Mouse (Mus musculus): ENCODE data around the gene Ust. TPM values are rescaled to one million over a fixed set of nuclear protein-coding genes. Genes with fewer than 3 reads are reported as not detected.

The Ust gene
- polyA plus RNA-seq, 1 experiment from 2014 or later, result 3.2 TPM

DNA sequence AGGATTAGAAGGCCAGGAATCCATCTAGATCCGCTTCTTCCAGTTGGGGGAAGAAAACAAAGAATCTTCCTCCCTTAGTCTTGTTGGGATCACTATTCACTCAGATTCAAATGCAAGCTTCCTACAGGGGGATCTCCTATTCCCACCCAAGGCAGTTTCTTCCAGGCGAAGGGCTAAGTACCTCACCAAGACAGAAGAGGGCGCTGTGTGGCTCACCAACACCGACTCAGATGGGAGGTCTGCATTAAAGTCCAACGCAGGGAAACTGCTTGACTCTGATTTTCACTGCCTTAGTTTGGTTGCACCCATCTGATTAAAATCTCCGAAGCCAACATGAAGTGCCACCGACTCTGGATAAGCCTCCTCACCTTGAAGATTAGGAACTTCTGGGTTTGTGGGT lies 10.5 kb upstream of the Ust start:
- Histone ChIP-seq H3K4me2 (replicated peaks; ENCODE audit: low read depth, low read length) (no peak overlapping the region), H3K36me3 (ENCODE audit: control insufficient read depth, insufficient read depth, low read length) (no peaks in the 10 kb centered on the region), H3K27ac (ENCODE audit: low read depth, low read length) (no peak overlapping the region), H3K4me3 (ENCODE audit: low read depth, low read length) (no peak overlapping the region), H3K9ac (ENCODE audit: low read depth, low read length) (no peak overlapping the region), H3K9me3 (ENCODE audit: control insufficient read depth, low read length) (no peaks in the 10 kb centered on the region), H3K27me3 (ENCODE audit: control insufficient read depth, insufficient read depth, low read length) (no peaks in the 10 kb centered on the region), H3K4me1 (replicated peaks; ENCODE audit: control insufficient read depth, insufficient read depth, low read length) (no peaks in the 10 kb centered on the region)
- no peak for ATAC-seq (ENCODE audit: low FRiP score)
- WGBS, result 44% methylated on average over 7 of the region's 7 CpGs
- peak; percentile 53 for DNase-seq (ENCODE audit: low spot score)

DNA sequence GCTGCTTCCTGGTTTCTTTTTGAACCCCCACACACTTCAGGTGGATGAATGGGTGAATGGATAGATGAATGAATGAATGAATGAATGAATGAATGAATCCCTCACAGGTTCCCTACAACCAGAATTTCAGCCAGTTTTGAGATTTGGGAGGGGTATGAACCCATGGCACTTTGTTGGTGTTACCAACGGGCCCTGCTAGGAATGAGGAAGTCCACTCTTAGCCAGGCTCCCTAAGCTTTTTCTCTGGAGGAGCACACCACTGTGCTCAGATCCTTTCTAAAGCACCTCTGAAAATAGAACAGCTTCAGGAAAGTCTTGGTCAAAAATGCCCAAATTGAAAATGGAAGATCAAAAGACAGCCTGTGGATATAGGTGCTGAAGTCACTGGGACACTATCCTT lies 6.7 kb upstream of the Ust start:
- ATAC-seq (ENCODE audit: low FRiP score) (no peak), DNase-seq (ENCODE audit: low spot score) (no peak)
- no peak overlapping the region for H3K4me2 ChIP-seq (replicated peaks; ENCODE audit: low read depth, low read length)
- no peaks in the 10 kb centered on the region for H3K27me3 ChIP-seq (ENCODE audit: control insufficient read depth, insufficient read depth, low read length)
- no peaks in the 10 kb centered on the region for H3K4me1 ChIP-seq (replicated peaks; ENCODE audit: control insufficient read depth, insufficient read depth, low read length)
- WGBS, result 95% methylated on average over 1 of the region's 1 CpGs
- H3K9ac ChIP-seq (ENCODE audit: low read depth, low read length), result no peak overlapping the region
- no peak overlapping the region for H3K4me3 ChIP-seq (ENCODE audit: low read depth, low read length)
- H3K27ac ChIP-seq (ENCODE audit: low read depth, low read length), result no peak overlapping the region
- no peaks in the 10 kb centered on the region for H3K9me3 ChIP-seq (ENCODE audit: control insufficient read depth, low read length)
- no peaks in the 10 kb centered on the region for H3K36me3 ChIP-seq (ENCODE audit: control insufficient read depth, insufficient read depth, low read length)

DNA sequence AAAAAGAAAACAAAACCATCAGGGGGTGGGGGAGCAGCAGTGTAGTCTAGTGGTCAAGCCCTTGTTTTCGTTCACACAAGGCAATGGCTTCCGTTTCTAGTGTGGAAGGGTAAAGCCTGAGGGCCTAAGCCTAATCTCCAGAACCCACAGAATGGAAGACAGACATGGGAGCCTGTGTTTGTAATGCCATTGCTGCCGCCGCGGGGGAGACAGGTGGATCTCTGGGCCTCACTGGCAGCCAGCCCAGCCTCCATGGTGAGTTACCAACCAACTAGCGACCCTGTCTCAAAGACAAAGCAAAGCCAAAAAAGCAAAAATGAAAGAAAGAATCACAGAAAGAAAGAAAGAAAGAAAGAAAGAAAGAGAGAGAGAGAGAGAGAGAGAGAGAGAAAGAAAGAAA lies 2.9 kb upstream of the Ust start:
- Histone ChIP-seq H3K9ac (ENCODE audit: low read depth, low read length) (no peak overlapping the region), H3K4me2 (replicated peaks; ENCODE audit: low read depth, low read length) (no peak overlapping the region), H3K4me3 (ENCODE audit: low read depth, low read length) (no peak overlapping the region), H3K36me3 (ENCODE audit: control insufficient read depth, insufficient read depth, low read length) (no peaks in the 10 kb centered on the region), H3K27me3 (ENCODE audit: control insufficient read depth, insufficient read depth, low read length) (peaks cover 5% of the 10 kb centered on the region; the same call in 1 of the 2 replicates), H3K27ac (ENCODE audit: low read depth, low read length) (no peak overlapping the region), H3K4me1 (replicated peaks; ENCODE audit: control insufficient read depth, insufficient read depth, low read length) (0 out of 2 replicates have a peak, but pooled peaks cover 5% of the 10 kb centered on the region), H3K9me3 (ENCODE audit: control insufficient read depth, low read length) (no peaks in the 10 kb centered on the region)
- WGBS, result 78% methylated on average over 6 of the region's 6 CpGs
- no peak for DNase-seq (ENCODE audit: low spot score)
- ATAC-seq (ENCODE audit: low FRiP score), result no peak

DNA sequence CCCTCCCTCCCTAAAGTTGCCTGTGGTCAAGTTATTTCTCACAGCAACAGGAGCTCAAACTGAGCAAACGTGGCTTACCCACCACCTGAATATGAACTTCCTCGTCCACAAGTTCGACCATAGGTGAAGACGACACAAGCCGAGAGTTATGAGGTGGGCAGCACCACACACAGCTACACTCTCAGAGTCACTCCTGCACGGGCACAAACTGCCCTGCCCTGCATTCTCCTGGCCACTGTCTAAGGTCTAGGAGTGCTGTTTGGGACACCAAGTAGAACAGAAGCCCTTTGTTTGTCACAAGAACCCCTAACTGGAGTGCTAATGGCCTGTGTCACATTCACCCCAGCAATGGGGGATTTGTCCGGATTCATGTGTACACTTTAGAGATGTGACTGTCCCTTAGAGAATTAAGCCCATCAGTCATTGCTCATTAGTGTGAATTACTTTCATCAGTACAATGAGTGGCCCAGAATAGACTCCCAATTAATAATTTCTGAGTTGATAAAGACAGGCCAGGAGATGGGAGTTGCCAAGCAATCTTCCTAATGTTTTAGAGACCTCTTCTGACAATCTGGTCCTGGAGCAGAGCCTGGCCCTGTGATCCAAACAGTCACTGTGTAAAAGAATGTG lies 2.3 kb upstream of the Ust start:
- Histone ChIP-seq H3K4me2 (replicated peaks; ENCODE audit: low read depth, low read length) (no peak overlapping the region), H3K9ac (ENCODE audit: low read depth, low read length) (no peak overlapping the region), H3K4me1 (replicated peaks; ENCODE audit: control insufficient read depth, insufficient read depth, low read length) (0 out of 2 replicates have a peak, but pooled peaks cover 5% of the 10 kb centered on the region), H3K4me3 (ENCODE audit: low read depth, low read length) (no peak overlapping the region), H3K36me3 (ENCODE audit: control insufficient read depth, insufficient read depth, low read length) (no peaks in the 10 kb centered on the region), H3K27me3 (ENCODE audit: control insufficient read depth, insufficient read depth, low read length) (peaks cover 5% of the 10 kb centered on the region; the same call in 1 of the 2 replicates), H3K27ac (ENCODE audit: low read depth, low read length) (no peak overlapping the region), H3K9me3 (ENCODE audit: control insufficient read depth, low read length) (no peaks in the 10 kb centered on the region)
- ATAC-seq (ENCODE audit: low FRiP score) (no peak), DNase-seq (ENCODE audit: low spot score) (peak; percentile 5)
- WGBS, result 73% methylated on average over 7 of the region's 7 CpGs

- peaks cover 5% of the 10 kb centered on the region; the same call in 1 of the 2 replicates for H3K27me3 ChIP-seq (ENCODE audit: control insufficient read depth, insufficient read depth, low read length)
- H3K4me1 ChIP-seq (replicated peaks; ENCODE audit: control insufficient read depth, insufficient read depth, low read length), result 0 out of 2 replicates have a peak, but pooled peaks cover 5% of the 10 kb centered on the region
- DNase-seq (ENCODE audit: low spot score) (no peak), ATAC-seq (ENCODE audit: low FRiP score) (peak; percentile 12; the same call in 1 of the 2 replicates)
- H3K4me2 ChIP-seq (replicated peaks; ENCODE audit: low read depth, low read length), result peak overlapping the region; percentile 94
- H3K4me3 ChIP-seq (ENCODE audit: low read depth, low read length), result peak overlapping the region; percentile 76
- H3K27ac ChIP-seq (ENCODE audit: low read depth, low read length), result no peak overlapping the region
- H3K36me3 ChIP-seq (ENCODE audit: control insufficient read depth, insufficient read depth, low read length), result no peaks in the 10 kb centered on the region
- H3K9me3 ChIP-seq (ENCODE audit: control insufficient read depth, low read length), result no peaks in the 10 kb centered on the region
- WGBS, result under 1% methylated on average over 17 of the region's 18 CpGs
- peak overlapping the region; percentile 79 for H3K9ac ChIP-seq (ENCODE audit: low read depth, low read length)
Measured at GRCm38 (mm10) chr10:8519014-8519491, 428 bp upstream of the Ust start.

- Histone ChIP-seq H3K27ac (ENCODE audit: low read depth, low read length) (no peak overlapping the region), H3K4me2 (replicated peaks; ENCODE audit: low read depth, low read length) (peak overlapping the region; percentile 94), H3K27me3 (ENCODE audit: control insufficient read depth, insufficient read depth, low read length) (peaks cover 5% of the 10 kb centered on the region; the same call in 1 of the 2 replicates), H3K4me1 (replicated peaks; ENCODE audit: control insufficient read depth, insufficient read depth, low read length) (0 out of 2 replicates have a peak, but pooled peaks cover 5% of the 10 kb centered on the region), H3K9ac (ENCODE audit: low read depth, low read length) (peak overlapping the region; percentile 79), H3K36me3 (ENCODE audit: control insufficient read depth, insufficient read depth, low read length) (no peaks in the 10 kb centered on the region), H3K4me3 (ENCODE audit: low read depth, low read length) (peak overlapping the region; percentile 76), H3K9me3 (ENCODE audit: control insufficient read depth, low read length) (no peaks in the 10 kb centered on the region)
- under 1% methylated on average over 26 of the region's 26 CpGs for WGBS
- ATAC-seq (ENCODE audit: low FRiP score), result peak; percentile 39
- peak; percentile 37 for DNase-seq (ENCODE audit: low spot score)
Measured at GRCm38 (mm10) chr10:8517591-8518140, 959 bp downstream of the Ust start.

GRCm38 (mm10) chr10:8516916-8517524 lies 1.6 kb downstream of the Ust start:
- H3K9me3 ChIP-seq (ENCODE audit: control insufficient read depth, low read length), result no peaks in the 10 kb centered on the region
- ATAC-seq (ENCODE audit: low FRiP score) (no peak), DNase-seq (ENCODE audit: low spot score) (peak; percentile 12)
- peak overlapping the region; percentile 79; the same call in 1 of the 2 replicates for H3K9ac ChIP-seq (ENCODE audit: low read depth, low read length)
- H3K27me3 ChIP-seq (ENCODE audit: control insufficient read depth, insufficient read depth, low read length), result peaks cover 5% of the 10 kb centered on the region; the same call in 1 of the 2 replicates
- no peaks in the 10 kb centered on the region for H3K36me3 ChIP-seq (ENCODE audit: control insufficient read depth, insufficient read depth, low read length)
- peak overlapping the region; percentile 94 for H3K4me2 ChIP-seq (replicated peaks; ENCODE audit: low read depth, low read length)
- 20% methylated on average over 9 of the region's 9 CpGs for WGBS
- H3K27ac ChIP-seq (ENCODE audit: low read depth, low read length), result no peak overlapping the region
- peak overlapping the region; percentile 76 for H3K4me3 ChIP-seq (ENCODE audit: low read depth, low read length)
- 0 out of 2 replicates have a peak, but pooled peaks cover 5% of the 10 kb centered on the region for H3K4me1 ChIP-seq (replicated peaks; ENCODE audit: control insufficient read depth, insufficient read depth, low read length)

- no peaks in the 10 kb centered on the region for H3K36me3 ChIP-seq (ENCODE audit: control insufficient read depth, insufficient read depth, low read length)
- 0 out of 2 replicates have a peak, but pooled peaks cover 5% of the 10 kb centered on the region for H3K4me1 ChIP-seq (replicated peaks; ENCODE audit: control insufficient read depth, insufficient read depth, low read length)
- ATAC-seq (ENCODE audit: low FRiP score) (no peak), DNase-seq (ENCODE audit: low spot score) (no peak)
- peaks cover 5% of the 10 kb centered on the region; the same call in 1 of the 2 replicates for H3K27me3 ChIP-seq (ENCODE audit: control insufficient read depth, insufficient read depth, low read length)
- no peak overlapping the region for H3K9ac ChIP-seq (ENCODE audit: low read depth, low read length)
- WGBS, result 95% methylated on average over 3 of the region's 3 CpGs
- H3K4me2 ChIP-seq (replicated peaks; ENCODE audit: low read depth, low read length), result no peak overlapping the region
- H3K4me3 ChIP-seq (ENCODE audit: low read depth, low read length), result no peak overlapping the region
- H3K9me3 ChIP-seq (ENCODE audit: control insufficient read depth, low read length), result no peaks in the 10 kb centered on the region
- no peak overlapping the region for H3K27ac ChIP-seq (ENCODE audit: low read depth, low read length)
Measured at GRCm38 (mm10) chr10:8513690-8514089, 4.9 kb downstream of the Ust start.

All from hindbrain, embryonic 11.5 days (tissue).